Mouse (Mus musculus) intestine, embryonic 14.5 days (tissue): ENCODE data around the gene Tamm41. TPM values are rescaled to one million over a fixed set of nuclear protein-coding genes. Genes with fewer than 3 reads are reported as not detected.
A peak's percentile ranks its signal among the peaks of the same experiment; 100 is the strongest.

Experiments
- ATAC-seq: fragments of 200-750 bp; cut with Nextera tagmentation; replicated peaks from 2 replicates; pipeline ENCODE4 v1.8.0; 2017; ENCODE audit warnings: low read depth, moderate number of reproducible peaks, moderate TSS enrichment, moderate library complexity; ENCODE audit not compliant: low FRiP score, low TSS enrichment
- DNase-seq: peaks from one replicate; pipeline ENCODE4 v3.0.0-alpha.2; 2018; ENCODE audit warnings: low spot score
- H3K27ac ChIP-seq: fragments of 300-500 bp; sonication (generic); 2 replicates; pipeline ENCODE4 v1.5.1; 2014; ENCODE audit warnings: low read depth, mild to moderate bottlenecking, control low read depth
- H3K27me3 ChIP-seq: fragments of 300-500 bp; sonication (generic); replicated peaks from 2 replicates; pipeline ENCODE4 v1.6.1; 2014; ENCODE audit warnings: low read length, control low read depth; ENCODE audit not compliant: control insufficient read depth, insufficient read depth
- H3K36me3 ChIP-seq: fragments of 300-500 bp; sonication (generic); 2 replicates; pipeline ENCODE4 v1.6.1; 2014; ENCODE audit warnings: low read length, control low read depth; ENCODE audit not compliant: control insufficient read depth, insufficient read depth
- H3K4me1 ChIP-seq: fragments of 300-500 bp; sonication (generic); replicated peaks from 2 replicates; pipeline ENCODE4 v1.6.1; 2014; ENCODE audit warnings: low read length, control low read depth, mixed read lengths; ENCODE audit not compliant: control insufficient read depth, insufficient read depth
- H3K4me2 ChIP-seq: fragments of 300-500 bp; sonication (generic); 2 replicates; pipeline ENCODE4 v1.6.1; 2014; ENCODE audit warnings: low read length
- H3K4me3 ChIP-seq: fragments of 300-500 bp; sonication (generic); 2 replicates; pipeline ENCODE4 v1.5.1; 2014; ENCODE audit warnings: low read depth, low read length, control low read depth, mixed read lengths
- H3K9ac ChIP-seq: fragments of 300-500 bp; sonication (generic); 2 replicates; pipeline ENCODE4 v1.6.1; 2014; ENCODE audit warnings: mild to moderate bottlenecking, low read length
- H3K9me3 ChIP-seq: fragments of 300-500 bp; sonication (generic); 2 replicates; pipeline ENCODE4 v1.6.1; 2016; ENCODE audit warnings: low read length, control low read depth; ENCODE audit not compliant: control insufficient read depth
- WGBS: fragments of 180-500 bp; shearing (Covaris S2); extraction: QIAGEN DNeasy Blood & Tissue Kit; methylation state at CpG from one replicate; pipeline ENCODE4 v1.1.7; 2014; 5-methylcytosine and 5-hydroxymethylcytosine counted together
- polyA plus RNA-seq: library from polyadenylated mRNA; unstranded; fragments of >200 nt; fragmentation: Nextera tagmentation; extraction: Ambion mirVana; gene quantifications from 2 replicates; pipeline ENCODE4 v1.2.1, GENCODE M21; 2014

The Tamm41 gene
- polyA plus RNA-seq, 1 experiment from 2014 or later, result 73.3 TPM

GRCm38 (mm10) chr6:115056699-115057098, 19.0 kb upstream of the Tamm41 start:
- no peaks in the 10 kb centered on the region for H3K36me3 ChIP-seq
- DNase-seq (no peak), ATAC-seq (no peak)
- no peak overlapping the region for H3K4me3 ChIP-seq
- H3K9ac ChIP-seq, result no peak overlapping the region
- no peak overlapping the region for H3K4me2 ChIP-seq
- 32% methylated on average over 2 of the region's 2 CpGs for WGBS
- H3K27me3 ChIP-seq, result no peaks in the 10 kb centered on the region
- H3K9me3 ChIP-seq, result no peaks in the 10 kb centered on the region
- H3K27ac ChIP-seq, result no peak overlapping the region
- H3K4me1 ChIP-seq, result no peaks in the 10 kb centered on the region

DNA sequence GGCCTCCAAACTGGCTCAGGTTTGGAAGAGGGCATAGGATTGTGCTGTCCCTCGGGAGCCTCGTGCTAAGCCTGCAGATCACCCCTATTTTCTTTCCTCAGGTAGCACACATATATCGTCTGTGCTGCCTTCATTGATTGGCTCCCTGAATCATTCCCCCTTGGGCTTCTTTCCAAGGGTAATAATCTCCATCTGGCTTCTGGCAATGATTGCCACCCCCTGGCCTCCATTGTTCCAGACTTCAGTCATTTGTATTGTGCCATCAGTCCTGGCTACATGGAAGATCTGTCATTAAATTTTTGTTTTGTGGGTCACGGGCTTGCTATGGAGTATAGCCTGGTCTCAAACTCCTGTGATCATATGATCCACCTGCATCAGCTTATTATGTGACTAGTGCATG, 17.8 kb upstream of the Tamm41 start:
- 83% methylated on average over 4 of the region's 4 CpGs for WGBS
- Histone ChIP-seq H3K9me3 (no peaks in the 10 kb centered on the region), H3K36me3 (no peaks in the 10 kb centered on the region), H3K4me1 (no peaks in the 10 kb centered on the region), H3K4me3 (no peak overlapping the region), H3K27me3 (no peaks in the 10 kb centered on the region), H3K4me2 (no peak overlapping the region), H3K27ac (no peak overlapping the region), H3K9ac (no peak overlapping the region)
- ATAC-seq (no peak), DNase-seq (no peak)

- ATAC-seq, result no peak
- no peak overlapping the region for H3K9ac ChIP-seq
- no peaks in the 10 kb centered on the region for H3K9me3 ChIP-seq
- 68% methylated on average over 6 of the region's 6 CpGs for WGBS
- H3K4me3 ChIP-seq, result no peak overlapping the region
- H3K36me3 ChIP-seq, result no peaks in the 10 kb centered on the region
- H3K4me1 ChIP-seq, result no peaks in the 10 kb centered on the region
- no peak overlapping the region for H3K27ac ChIP-seq
- no peaks in the 10 kb centered on the region for H3K27me3 ChIP-seq
- no peak for DNase-seq
- no peak overlapping the region for H3K4me2 ChIP-seq
These were observed 14.0 kb upstream of the Tamm41 start for GRCm38 (mm10) chr6:115051586-115052197.

- ATAC-seq, result no peak
- DNase-seq, result peak; percentile 75
- Histone ChIP-seq H3K4me1 (no peaks in the 10 kb centered on the region), H3K9ac (no peak overlapping the region), H3K27me3 (no peaks in the 10 kb centered on the region), H3K4me3 (no peak overlapping the region), H3K4me2 (no peak overlapping the region), H3K9me3 (no peaks in the 10 kb centered on the region), H3K27ac (no peak overlapping the region), H3K36me3 (no peaks in the 10 kb centered on the region)
- WGBS, result 27% methylated on average over 4 of the region's 4 CpGs
These were observed 11.3 kb upstream of the Tamm41 start for GRCm38 (mm10) chr6:115049015-115049414.

GRCm38 (mm10) chr6:115047816-115048215, 10.1 kb upstream of the Tamm41 start:
- no peak for DNase-seq
- no peak overlapping the region for H3K9ac ChIP-seq
- no peaks in the 10 kb centered on the region for H3K27me3 ChIP-seq
- 75% methylated on average over 1 of the region's 2 CpGs for WGBS
- no peak overlapping the region for H3K4me2 ChIP-seq
- no peak overlapping the region for H3K27ac ChIP-seq
- H3K9me3 ChIP-seq, result no peaks in the 10 kb centered on the region
- H3K4me1 ChIP-seq, result no peaks in the 10 kb centered on the region; the same call in 1 of the 2 replicates
- H3K4me3 ChIP-seq, result no peak overlapping the region
- no peaks in the 10 kb centered on the region for H3K36me3 ChIP-seq
- ATAC-seq, result no peak

- H3K4me3 ChIP-seq, result no peak overlapping the region
These were observed 8.4 kb upstream of the Tamm41 start for GRCm38 (mm10) chr6:115046064-115046463.

DNA sequence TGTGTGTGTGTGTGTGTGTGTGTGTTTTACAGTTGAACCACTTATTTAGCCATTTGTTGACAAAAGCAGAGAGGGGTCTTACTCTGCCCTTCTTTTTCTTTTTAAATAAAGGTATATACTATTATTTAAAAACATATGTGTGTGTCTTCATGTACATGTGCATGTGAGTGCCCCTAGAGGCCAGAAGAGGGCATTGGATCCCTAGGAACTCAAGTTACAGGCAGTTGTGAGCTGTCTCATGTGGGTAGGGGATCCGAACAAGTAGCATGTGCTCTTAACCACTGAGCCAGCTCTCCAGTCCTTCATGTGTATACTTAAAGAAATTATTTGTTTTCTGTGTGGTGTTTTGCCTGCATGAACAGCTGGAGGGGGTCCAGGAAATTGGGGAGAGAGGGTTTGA, 7.0 kb upstream of the Tamm41 start:
- DNase-seq, result no peak
- Histone ChIP-seq H3K36me3 (no peaks in the 10 kb centered on the region), H3K4me1 (peaks cover 6% of the 10 kb centered on the region; the same call in 1 of the 2 replicates), H3K27me3 (no peaks in the 10 kb centered on the region), H3K27ac (no peak overlapping the region), H3K9ac (no peak overlapping the region), H3K4me3 (no peak overlapping the region), H3K4me2 (no peak overlapping the region), H3K9me3 (no peaks in the 10 kb centered on the region)
- WGBS, result 63% methylated on average over 1 of the region's 1 CpGs
- no peak for ATAC-seq

More at GRCm38 (mm10) chr6:115046064-115046463, 8.4 kb upstream of the Tamm41 start:
- WGBS, result 68% methylated on average over 1 of the region's 1 CpGs
- Histone ChIP-seq H3K36me3 (no peaks in the 10 kb centered on the region), H3K9me3 (no peaks in the 10 kb centered on the region), H3K4me1 (peaks cover 6% of the 10 kb centered on the region; the same call in 1 of the 2 replicates), H3K4me2 (no peak overlapping the region), H3K9ac (no peak overlapping the region), H3K27ac (no peak overlapping the region), H3K27me3 (no peaks in the 10 kb centered on the region)
- DNase-seq (no peak), ATAC-seq (no peak)

- no peaks in the 10 kb centered on the region for H3K9me3 ChIP-seq
- no peak overlapping the region for H3K27ac ChIP-seq
- no peaks in the 10 kb centered on the region for H3K36me3 ChIP-seq
- WGBS, result 70% methylated on average over 14 of the region's 14 CpGs
- DNase-seq, result no peak
- H3K4me1 ChIP-seq, result peaks cover 6% of the 10 kb centered on the region; the same call in 1 of the 2 replicates
- no peak overlapping the region for H3K9ac ChIP-seq
- ATAC-seq, result no peak
- H3K27me3 ChIP-seq, result no peaks in the 10 kb centered on the region
- no peak overlapping the region for H3K4me3 ChIP-seq
- no peak overlapping the region for H3K4me2 ChIP-seq
These were observed 6.2 kb upstream of the Tamm41 start for GRCm38 (mm10) chr6:115043657-115044500.
